Mouse (Mus musculus): ENCODE data around the gene Tmed8.
"Not testable (repeated sequence)": the region's sequence is repeated elsewhere in the genome, so short reads cannot be mapped to it uniquely, and the experiment has no call there.

Gene Tmed8

GRCm38 (mm10) chr12:87160310-87160709, 39.9 kb downstream of the Tmed8 start:
- DNase-seq (ENCODE audit: low read depth, low spot score): no peak

GRCm38 (mm10) chr12:87158099-87158498, 42.2 kb downstream of the Tmed8 start:
- no peak for DNase-seq (ENCODE audit: low read depth, low spot score)

- no peak for DNase-seq (ENCODE audit: low read depth, low spot score)
Measured at GRCm38 (mm10) chr12:87157361-87157760, 42.9 kb downstream of the Tmed8 start.

- DNase-seq (ENCODE audit: low read depth, low spot score): not testable (repeated sequence)
Measured at GRCm38 (mm10) chr12:87154448-87154847, 45.8 kb downstream of the Tmed8 start.

- no peak for DNase-seq (ENCODE audit: low read depth, low spot score)
Measured at GRCm38 (mm10) chr12:87149471-87149870, 50.8 kb downstream of the Tmed8 start.

GRCm38 (mm10) chr12:87148136-87148535, 52.1 kb downstream of the Tmed8 start:
- no peak for DNase-seq (ENCODE audit: low read depth, low spot score)

- peak; percentile 89 for DNase-seq (ENCODE audit: low read depth, low spot score)
Measured at GRCm38 (mm10) chr12:87147395-87148089, 52.7 kb downstream of the Tmed8 start, which contains the start of gene Pomt2. TSS of gene Pomt2 (minus strand) at chr12:87147968.

GRCm38 (mm10) chr12:87146966-87147365, 53.3 kb downstream of the Tmed8 start, which contains the start of gene Gstz1:
TSS of gene Gstz1 (plus strand) at chr12:87147165.
- peak; percentile 80 for DNase-seq (ENCODE audit: low read depth, low spot score)

- no peak for DNase-seq (ENCODE audit: low read depth, low spot score)
Measured at GRCm38 (mm10) chr12:87142156-87142555, 58.1 kb downstream of the Tmed8 start.

GRCm38 (mm10) chr12:87138768-87139167, 61.5 kb downstream of the Tmed8 start:
- DNase-seq (ENCODE audit: low read depth, low spot score): no peak

- DNase-seq (ENCODE audit: low read depth, low spot score): no peak
Measured at GRCm38 (mm10) chr12:87138342-87138701, 61.9 kb downstream of the Tmed8 start.

GRCm38 (mm10) chr12:87137439-87138341, 62.6 kb downstream of the Tmed8 start:
- no peak for DNase-seq (ENCODE audit: low read depth, low spot score)

GRCm38 (mm10) chr12:87132784-87133183, 67.5 kb downstream of the Tmed8 start:
- no peak for DNase-seq (ENCODE audit: low read depth, low spot score)

GRCm38 (mm10) chr12:87132210-87132609, 68.0 kb downstream of the Tmed8 start:
- DNase-seq (ENCODE audit: low read depth, low spot score): no peak

- no peak for DNase-seq (ENCODE audit: low read depth, low spot score)
Measured at GRCm38 (mm10) chr12:87131619-87132018, 68.6 kb downstream of the Tmed8 start.

- no peak for DNase-seq (ENCODE audit: low read depth, low spot score)
Measured at GRCm38 (mm10) chr12:87131181-87131580, 69.1 kb downstream of the Tmed8 start.

- DNase-seq (ENCODE audit: low read depth, low spot score): no peak
Measured at GRCm38 (mm10) chr12:87130224-87130623, 70.0 kb downstream of the Tmed8 start.

GRCm38 (mm10) chr12:87127256-87127655, 73.0 kb downstream of the Tmed8 start:
- no peak for DNase-seq (ENCODE audit: low read depth, low spot score)

GRCm38 (mm10) chr12:87121918-87122589, 78.2 kb downstream of the Tmed8 start:
- DNase-seq (ENCODE audit: low read depth, low spot score): peak; percentile 25
